Comparison of ENCODE assay signal across 23 mouse cellular contexts in the genomic region with DNA sequence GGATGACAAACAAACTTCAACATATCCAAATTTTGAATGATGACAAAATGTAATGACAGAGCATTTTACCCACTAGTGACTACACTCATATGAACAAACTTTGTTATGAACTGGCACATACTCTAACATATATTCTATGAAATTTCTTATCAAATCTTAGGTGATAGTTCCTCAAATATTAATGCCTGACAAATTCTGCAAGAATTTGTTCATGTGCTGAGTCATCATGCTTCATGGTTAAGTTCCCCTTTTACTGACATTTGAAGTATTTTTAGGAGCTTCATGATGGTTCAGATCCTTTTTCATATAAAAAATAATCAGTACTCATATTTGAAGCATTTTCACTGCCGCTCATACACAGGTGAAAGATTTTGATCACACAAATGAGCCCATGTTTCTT.
"Had no signal": no experiment of that assay in that cellular context is flagged by ENCODE, and none has a peak within 500 bp of the region (broad histone marks: within the 10 kb centered on the region; RNA-seq: fewer than 3 reads in every experiment).

No protein-coding gene starts in this region.

- H3K4me3 ChIP-seq: heart, embryonic 10.5 days; heart, embryonic 12.5 days; hindbrain, embryonic 13.5 days; hindbrain, embryonic 15.5 days; layer of hippocampus, adult 2 months; left cerebral cortex, adult 2 months; limb, embryonic 13.5 days; limb, embryonic 15.5 days; liver, embryonic 12.5 days had no signal

- ATAC-seq: hindbrain, postnatal 0 days; intestine, embryonic 16.5 days; liver, embryonic 12.5 days had no signal

- DNase-seq: gastrocnemius, postnatal 14 days; gastrocnemius, postnatal 36 days; heart, adult 18-20 months; heart, postnatal 10 days; heart, postnatal 4 days; kidney, adult 18-20 months; kidney, adult 8-10 months; kidney, postnatal 10 days; kidney, postnatal 25 days; kidney, postnatal 4 days; left cerebral cortex, postnatal 4 days had no signal

- H3K27ac ChIP-seq: heart, embryonic 10.5 days; hindbrain, embryonic 13.5 days; hindbrain, embryonic 15.5 days; hindbrain, postnatal 0 days; layer of hippocampus, adult 2 months; left cerebral cortex, adult 2 months; limb, embryonic 13.5 days; limb, embryonic 15.5 days; liver, embryonic 12.5 days; liver, embryonic 14.5 days had no signal

- H3K4me1 ChIP-seq: heart, embryonic 10.5 days; heart, embryonic 12.5 days; hindbrain, embryonic 13.5 days; hindbrain, embryonic 15.5 days; limb, embryonic 13.5 days; limb, embryonic 15.5 days; liver, embryonic 12.5 days had no signal
